Mouse (Mus musculus) embryo, embryonic 11.5 days (tissue): ENCODE measurements around the gene Nrxn2.

Experiments used
- DNase-seq: peaks from one replicate; pipeline ENCODE4 v3.0.0-alpha.2; 2012; ENCODE audit warnings: low read depth, low spot score

Gene Nrxn2

GRCm38 (mm10) chr19:6416124-6416770 is 2.3 kb upstream of the Nrxn2 start:
- DNase-seq: no peak

GRCm38 (mm10) chr19:6416894-6417761 is 1.4 kb upstream of the Nrxn2 start:
- DNase-seq: no peak

- no peak for DNase-seq
Observed at GRCm38 (mm10) chr19:6418984-6419692, 607 bp downstream of the Nrxn2 start.

GRCm38 (mm10) chr19:6419805-6420310 is 1.3 kb downstream of the Nrxn2 start:
- DNase-seq: no peak

GRCm38 (mm10) chr19:6420481-6421210 is 2.1 kb downstream of the Nrxn2 start:
- no peak for DNase-seq

GRCm38 (mm10) chr19:6421211-6421590 is 2.7 kb downstream of the Nrxn2 start:
- DNase-seq: no peak

GRCm38 (mm10) chr19:6422014-6422413 is 3.5 kb downstream of the Nrxn2 start:
- no peak for DNase-seq

GRCm38 (mm10) chr19:6423241-6423640 is 4.7 kb downstream of the Nrxn2 start:
- DNase-seq: no peak

- no peak for DNase-seq
Observed at GRCm38 (mm10) chr19:6424137-6424881, 5.8 kb downstream of the Nrxn2 start.

GRCm38 (mm10) chr19:6425595-6425994 is 7.1 kb downstream of the Nrxn2 start:
- no peak for DNase-seq

GRCm38 (mm10) chr19:6426703-6427500 is 8.4 kb downstream of the Nrxn2 start:
- DNase-seq: peak; percentile 56

GRCm38 (mm10) chr19:6427653-6428434 is 9.3 kb downstream of the Nrxn2 start:
- no peak for DNase-seq

- DNase-seq: no peak
Observed at GRCm38 (mm10) chr19:6428501-6429200, 10.1 kb downstream of the Nrxn2 start.

GRCm38 (mm10) chr19:6443016-6443415 is 24.5 kb downstream of the Nrxn2 start:
- DNase-seq: no peak

- DNase-seq: no peak
Observed at GRCm38 (mm10) chr19:6445761-6446423, 27.4 kb downstream of the Nrxn2 start.

- no peak for DNase-seq
Observed at GRCm38 (mm10) chr19:6446736-6447437, 28.4 kb downstream of the Nrxn2 start.

- no peak for DNase-seq
Observed at GRCm38 (mm10) chr19:6448752-6449151, 30.2 kb downstream of the Nrxn2 start.
